Mouse (Mus musculus) kidney, adult 8-10 months (tissue): Measurements from ENCODE around the gene Hsf2.
"Not testable (repeated sequence)": the region's sequence is repeated elsewhere in the genome, so short reads cannot be mapped to it uniquely, and the experiment has no call there.

Experiments
- DNase-seq, 2 experiments: peaks; one replicate each; pipeline ENCODE4 v3.0.0; 2022

Hsf2 gene

DNA sequence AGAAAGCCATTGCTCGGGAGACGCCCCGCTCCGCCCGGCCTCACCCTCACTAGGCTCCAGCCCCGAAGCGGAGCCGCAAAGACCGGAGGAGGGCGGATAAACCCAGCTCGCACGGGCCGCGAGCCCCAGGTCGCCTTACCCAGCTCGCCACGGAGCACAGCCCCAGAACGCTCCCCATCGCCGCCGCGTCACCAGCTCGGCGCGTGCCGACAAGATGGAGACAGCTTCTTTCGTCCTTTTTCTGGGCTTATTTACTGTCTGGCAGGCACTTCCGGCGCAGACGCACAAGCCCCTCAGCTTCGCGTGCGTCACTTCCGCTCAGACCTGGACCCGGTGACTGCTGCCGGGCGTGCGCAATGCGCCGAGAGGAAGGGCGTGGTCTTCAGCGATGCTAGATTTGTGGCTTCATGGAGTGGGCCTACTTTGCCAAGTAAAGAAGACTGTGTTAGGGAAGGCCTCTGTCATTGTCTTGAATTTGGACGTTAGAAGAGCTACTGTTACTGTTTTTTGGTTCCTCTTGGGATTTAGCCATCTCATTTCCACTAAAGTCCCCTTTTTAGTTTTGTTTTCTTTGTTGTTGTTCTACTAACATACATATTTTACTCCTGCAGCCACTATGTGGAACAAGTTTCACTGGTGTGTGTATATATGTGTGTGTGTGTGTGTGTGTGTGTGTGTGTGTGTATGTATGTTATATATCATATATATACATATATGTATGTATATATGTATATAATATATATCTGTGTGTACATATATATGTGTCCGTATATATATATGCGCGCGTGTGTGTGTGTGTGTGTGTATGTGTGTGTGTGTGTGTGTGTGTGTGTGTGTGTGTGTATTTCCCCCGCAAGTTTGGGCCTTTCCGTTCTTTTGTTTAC is 46.3 kb downstream of the Hsf2 start, which contains the start of gene Serinc1:
TSS of gene Serinc1 (minus strand) at position 313 of the 884 bp plus-strand sequence.
- DNase-seq = peak; percentile 93

DNA sequence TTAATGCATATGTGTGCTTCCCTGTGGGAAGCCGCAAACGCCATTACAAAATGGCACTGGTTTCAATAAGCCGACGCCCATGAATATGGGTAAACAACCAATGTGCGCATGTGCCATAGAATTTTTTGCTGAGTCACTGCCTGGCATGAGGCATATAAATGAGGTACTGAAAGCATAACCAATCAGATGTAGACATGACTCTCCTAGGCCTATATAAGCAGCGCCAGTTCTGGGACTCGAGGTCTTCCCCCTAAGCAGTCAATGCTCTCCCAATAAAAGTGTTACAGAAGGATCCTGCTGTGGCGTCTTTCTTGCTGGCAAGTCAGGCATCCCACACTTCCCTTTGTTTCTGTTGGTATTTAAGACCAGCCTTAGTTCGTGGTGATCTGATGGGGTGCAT is 57.7 kb downstream of the Hsf2 start:
- not testable (repeated sequence) for DNase-seq

DNA sequence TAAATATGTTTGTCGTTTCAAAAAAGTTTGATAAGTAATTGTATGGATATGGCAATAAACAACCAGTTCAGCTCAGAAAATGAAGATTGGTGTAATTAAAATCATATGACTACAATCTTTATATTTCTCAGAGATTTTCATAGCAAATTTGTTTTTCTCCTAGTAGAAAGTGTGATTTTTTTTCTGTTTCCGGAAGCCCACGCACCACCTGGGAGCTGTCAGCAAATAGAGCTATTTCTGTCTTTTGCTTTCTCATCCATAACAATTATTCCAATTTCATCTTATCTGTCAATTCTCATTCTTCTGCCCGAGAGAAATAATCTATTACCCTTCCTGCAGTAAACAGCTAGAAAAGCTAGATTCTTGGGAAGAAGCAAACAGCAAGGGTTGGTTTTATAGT is 63.4 kb downstream of the Hsf2 start:
- DNase-seq = no peak

DNA sequence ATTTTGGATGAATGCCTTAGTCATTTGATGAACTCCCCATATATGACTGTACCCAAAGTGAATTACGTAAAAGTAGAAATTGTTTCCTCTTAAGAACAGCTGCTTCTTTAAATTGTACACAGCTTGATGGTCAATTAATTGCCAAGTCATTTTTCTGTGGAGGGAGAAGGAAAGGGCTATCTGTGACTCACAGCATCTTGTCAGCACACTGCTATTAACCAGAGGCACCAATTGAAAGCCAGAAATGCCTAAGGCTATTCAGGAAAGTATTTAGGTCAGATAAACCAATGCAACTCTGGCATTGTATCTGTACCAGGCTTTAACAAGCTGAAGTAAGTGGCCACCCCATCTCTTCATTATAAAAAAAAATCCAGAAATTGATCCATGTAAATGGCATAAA is 67.5 kb downstream of the Hsf2 start:
- DNase-seq = no peak

DNA sequence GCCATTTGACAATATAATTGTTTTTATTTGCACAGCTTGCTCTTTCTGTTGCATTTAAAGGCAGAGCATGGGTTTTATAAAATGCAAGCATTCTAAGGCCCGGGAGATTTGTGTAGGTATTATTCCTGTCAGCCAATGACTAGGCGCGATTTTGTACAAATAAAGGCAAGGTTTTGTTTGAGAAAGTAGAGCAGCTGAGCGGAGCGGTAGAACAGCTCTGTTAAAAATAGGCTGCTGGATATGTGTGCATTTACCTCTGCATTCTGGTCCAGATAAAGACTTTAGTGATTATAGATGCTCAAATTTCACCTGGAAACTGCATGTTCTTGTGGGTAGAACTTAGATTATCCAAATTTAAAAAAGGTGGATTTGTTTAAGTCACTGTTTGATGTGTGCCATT is 71.4 kb downstream of the Hsf2 start:
- DNase-seq = no peak
